Mouse (Mus musculus): ENCODE data around the gene Igfbp6. TPM values are rescaled to one million over a fixed set of nuclear protein-coding genes. Genes with fewer than 3 reads are reported as not detected.

Gene Igfbp6
- 10 to 100 TPM; 42.6 TPM for total RNA-seq (2021)
- long read RNA-seq, experiment 1, transcript Igfbp6-201 (4 exons, 1,112 nt), result major isoform, 58 of 123 reads
- long read RNA-seq, experiment 1, partial matches to known transcripts, result 63 of 123 reads
- long read RNA-seq, experiment 1, other reads (novel, unspliced or antisense), result 2 of 123 reads
- long read RNA-seq, experiment 2, transcript Igfbp6-201 (4 exons, 1,112 nt), result major isoform, 51 of 132 reads
- long read RNA-seq, experiment 2, partial matches to known transcripts, result 81 of 132 reads
- long read RNA-seq, experiment 2, other reads (novel, unspliced or antisense), result 0 of 132 reads

- peak; percentile 46 to 47 for DNase-seq
Observed at GRCm38 (mm10) chr15:102144274-102144711, at the start of gene Igfbp6. TSS of gene Igfbp6 (plus strand) at chr15:102144362.

DNA sequence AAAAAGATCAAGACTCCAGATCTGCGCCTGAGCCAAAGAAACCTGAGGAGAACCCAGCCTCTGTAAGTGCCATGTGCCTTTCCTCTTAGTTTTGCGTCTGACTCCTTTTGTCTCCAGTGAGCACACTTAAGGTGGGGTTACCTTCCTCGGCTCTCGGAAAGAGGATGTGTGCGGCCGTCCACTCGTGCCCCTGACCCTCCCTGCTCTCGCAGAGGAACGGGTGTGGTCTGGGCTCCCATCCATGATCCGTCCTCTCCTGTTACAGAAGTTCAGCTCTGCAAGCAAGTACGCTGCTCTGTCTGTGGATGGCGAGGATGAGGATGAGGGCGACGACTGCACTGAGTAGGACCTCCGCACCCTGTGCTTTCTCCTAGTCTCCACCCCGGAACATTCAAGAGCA lies 49.2 kb upstream of the Igfbp6 start:
- DNase-seq, result no peak
- intact Hi-C loops (cut with DNase I), result no loop called here

More at GRCm38 (mm10) chr15:102144274-102144711, at the start of gene Igfbp6:
- intact Hi-C loops (cut with DNase I), result no loop called here

- peak; percentile 57 to 61 for DNase-seq
- intact Hi-C loops (cut with DNase I), result no loop called here
Observed at GRCm38 (mm10) chr15:102097147-102097915, 46.8 kb upstream of the Igfbp6 start.

- peak; percentile 32 to 38 for DNase-seq
- intact Hi-C loops (cut with DNase I), result no loop called here
Observed at GRCm38 (mm10) chr15:102097991-102098555, 46.1 kb upstream of the Igfbp6 start.

DNA sequence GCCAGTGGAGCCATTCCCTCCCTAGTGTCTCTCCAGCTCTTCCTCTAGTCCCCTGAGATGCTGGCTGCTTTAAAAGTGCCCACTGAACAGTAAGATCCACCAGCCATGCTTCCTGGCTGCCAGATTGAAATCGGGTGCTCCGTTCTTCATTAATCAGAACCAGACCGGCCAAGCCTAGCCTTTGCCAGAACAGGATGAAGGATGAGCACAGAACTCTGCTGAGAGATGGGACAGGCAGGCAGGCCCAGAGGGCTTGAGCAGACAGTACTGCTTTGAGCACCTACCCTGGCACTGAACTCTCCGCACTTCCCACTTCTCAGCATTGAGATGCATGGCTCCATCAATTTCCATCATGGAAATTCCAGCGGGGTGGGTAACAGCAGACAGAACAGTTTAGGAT lies 44.9 kb upstream of the Igfbp6 start:
- no peak for DNase-seq
- intact Hi-C loops (cut with DNase I), result no loop called here

DNA sequence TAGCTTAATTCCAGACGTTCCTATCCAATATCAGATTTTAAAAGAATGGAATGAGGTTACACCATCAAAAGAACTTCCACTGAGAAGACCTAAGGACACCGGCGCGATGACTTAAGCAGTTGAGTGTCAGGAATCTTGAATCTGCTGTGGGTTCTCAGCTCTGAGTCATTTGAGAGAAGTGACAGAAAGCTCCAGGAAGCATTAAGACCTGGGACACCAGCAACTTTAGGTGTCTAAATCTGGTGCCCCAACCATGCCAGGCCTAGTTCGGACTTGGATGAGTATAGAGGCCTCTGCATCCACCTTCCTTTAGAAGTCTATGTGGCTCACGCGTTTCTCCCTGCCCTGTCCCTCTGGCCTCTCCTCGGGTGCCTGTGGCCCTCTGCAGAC lies 44.4 kb upstream of the Igfbp6 start:
- intact Hi-C loops (cut with DNase I), result no loop called here

DNA sequence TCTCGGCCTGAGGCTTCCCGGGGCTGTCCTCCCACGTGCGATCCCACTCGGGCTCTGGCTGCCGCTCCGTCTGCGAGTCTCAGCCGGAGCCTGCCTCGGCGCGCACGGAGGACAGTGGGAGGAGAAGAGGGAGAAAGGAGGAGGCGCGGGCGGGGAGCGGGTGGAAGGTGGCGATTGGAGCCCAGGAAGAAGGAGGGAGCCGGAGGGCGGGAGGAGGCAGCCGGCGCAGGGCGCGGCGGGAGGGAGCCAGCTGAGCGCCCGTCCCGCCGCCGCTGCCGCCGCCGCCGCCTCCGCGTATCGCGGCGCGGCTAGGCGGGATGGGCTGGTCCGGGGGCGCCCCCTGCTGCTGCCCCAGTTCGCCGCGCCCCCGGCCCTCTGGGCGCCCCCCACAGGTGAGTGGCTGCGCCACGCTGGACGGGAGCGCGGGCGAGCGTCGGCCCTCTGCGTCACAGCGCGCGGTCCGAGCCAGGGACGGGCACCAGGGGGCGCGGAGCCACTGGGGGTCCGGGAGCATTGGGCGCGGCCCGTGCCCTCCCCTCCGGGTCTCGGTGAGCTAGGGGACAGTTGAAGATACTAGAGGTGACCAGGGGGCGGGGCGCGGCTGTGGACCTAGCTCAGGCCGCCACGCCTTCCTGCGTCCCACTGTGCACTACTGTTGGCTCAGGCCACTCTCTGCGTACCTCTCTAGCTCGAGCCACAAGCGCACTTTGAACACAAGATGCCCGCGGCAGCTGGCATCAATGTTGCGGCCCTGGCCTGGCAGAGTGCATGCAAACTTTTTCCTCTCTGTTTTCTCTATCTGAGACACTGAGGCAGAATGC lies 43.8 kb upstream of the Igfbp6 start, which contains the start of gene Tns2:
Gene Tns2 (plus strand): TSS at position 253 of the 821 bp plus-strand sequence.
- DNase-seq, result peak; percentile 81 to 87
- intact Hi-C loops (cut with DNase I), result no loop called here

More for the DNA sequence above, 44.4 kb upstream of the Igfbp6 start:
- no peak for DNase-seq

- DNase-seq, result peak in 1 of 2 experiments; percentile 33
Observed at GRCm38 (mm10) chr15:102100996-102101671, 43.0 kb upstream of the Igfbp6 start.

GRCm38 (mm10) chr15:102101672-102102541 lies 42.3 kb upstream of the Igfbp6 start:
- intact Hi-C loops (cut with DNase I), result no loop called here
- peak; percentile 55 to 57 for DNase-seq

More at GRCm38 (mm10) chr15:102100996-102101671, 43.0 kb upstream of the Igfbp6 start:
- intact Hi-C loops (cut with DNase I), result no loop called here

GRCm38 (mm10) chr15:102102548-102103121 lies 41.5 kb upstream of the Igfbp6 start:
- intact Hi-C loops (cut with DNase I), result no loop called here
- DNase-seq, result peak; percentile 73 to 76

- intact Hi-C loops (cut with DNase I), result no loop called here
- DNase-seq, result peak in 1 of 2 experiments; percentile 68
Observed at GRCm38 (mm10) chr15:102103371-102103946, 40.7 kb upstream of the Igfbp6 start.

GRCm38 (mm10) chr15:102103947-102104555 lies 40.1 kb upstream of the Igfbp6 start:
- peak; percentile 81 to 91 for DNase-seq
- intact Hi-C loops (cut with DNase I), result no loop called here

- intact Hi-C loops (cut with DNase I), result no loop called here
- peak; percentile 74 to 85 for DNase-seq
Observed at GRCm38 (mm10) chr15:102105360-102105759, 38.8 kb upstream of the Igfbp6 start.

GRCm38 (mm10) chr15:102105764-102106730 lies 38.1 kb upstream of the Igfbp6 start:
- DNase-seq, result no peak
- intact Hi-C loops (cut with DNase I), result no loop called here

DNA sequence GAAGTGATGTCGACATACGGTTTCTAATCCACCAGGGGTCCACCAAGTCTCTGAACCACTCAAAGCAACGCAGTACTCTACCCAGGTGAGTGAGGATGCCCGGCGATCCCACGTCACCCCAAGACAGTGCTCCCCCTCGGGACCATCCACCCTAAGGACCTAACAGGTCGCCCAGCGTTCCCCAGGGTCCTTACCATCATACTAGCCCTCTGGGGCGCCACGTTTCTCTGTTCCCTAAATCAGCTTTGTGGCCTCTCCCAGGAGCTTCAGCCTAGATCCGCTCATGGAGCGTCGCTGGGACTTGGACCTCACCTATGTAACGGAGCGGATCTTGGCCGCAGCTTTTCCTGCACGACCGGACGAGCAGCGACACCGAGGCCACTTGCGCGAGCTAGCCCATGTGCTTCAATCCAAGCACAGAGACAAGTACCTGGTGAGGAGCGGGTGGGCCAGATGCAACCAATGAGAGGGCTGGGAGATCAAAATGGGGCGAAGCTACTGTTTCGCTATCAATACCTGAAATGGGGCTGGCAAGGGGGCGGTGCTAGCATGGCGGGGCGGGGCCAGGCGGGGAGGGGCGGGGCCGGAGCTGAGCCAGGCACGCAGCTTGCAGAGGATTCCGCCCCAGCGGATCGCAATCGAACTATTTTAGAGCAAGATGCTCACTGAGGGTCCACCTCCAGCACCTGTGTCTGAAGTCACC lies 37.3 kb upstream of the Igfbp6 start:
- no peak for DNase-seq

More for the DNA sequence above, 37.3 kb upstream of the Igfbp6 start:
- intact Hi-C loops (cut with DNase I), result no loop called here

Data from gastrocnemius, postnatal 36 days (tissue).